Mouse (Mus musculus) neural tube, embryonic 11.5 days (tissue): ENCODE measurements around the gene Tbc1d15. TPM values are rescaled to one million over a fixed set of nuclear protein-coding genes. Genes with fewer than 3 reads are reported as not detected.
"Not testable (repeated sequence)": the region's sequence is repeated elsewhere in the genome, so short reads cannot be mapped to it uniquely, and the experiment has no call there.

Experiments used
- ATAC-seq: fragments of 200-750 bp; cut with Nextera tagmentation; 2 replicates; pipeline ENCODE4 v1.8.0; 2017; ENCODE audit warnings: moderate number of reproducible peaks, mild to moderate bottlenecking, moderate TSS enrichment, moderate library complexity; ENCODE audit not compliant: insufficient read depth, low FRiP score, low TSS enrichment
- DNase-seq: peaks from one replicate; pipeline ENCODE4 v3.0.0-alpha.2; 2015; ENCODE audit warnings: low spot score
- H3K27ac ChIP-seq: fragments of 300-500 bp; sonication (generic); 2 replicates; pipeline ENCODE4 v1.5.1; 2014; ENCODE audit warnings: low read depth, mild to moderate bottlenecking, low read length
- H3K27me3 ChIP-seq: fragments of 300-500 bp; sonication (generic); 2 replicates; pipeline ENCODE4 v1.6.1; 2014; ENCODE audit warnings: mild to moderate bottlenecking, low read length, mixed read lengths; ENCODE audit not compliant: control insufficient read depth, insufficient read depth
- H3K36me3 ChIP-seq: fragments of 300-500 bp; sonication (generic); 2 replicates; pipeline ENCODE4 v1.6.1; 2014; ENCODE audit warnings: mild to moderate bottlenecking, low read length, moderate library complexity, mixed read lengths; ENCODE audit not compliant: control insufficient read depth, insufficient read depth
- H3K4me1 ChIP-seq: fragments of 300-500 bp; sonication (generic); 2 replicates; pipeline ENCODE4 v1.6.1; 2014; ENCODE audit warnings: low read length, mixed read lengths; ENCODE audit not compliant: control insufficient read depth, insufficient read depth
- H3K4me2 ChIP-seq: fragments of 300-500 bp; sonication (generic); 2 replicates; pipeline ENCODE4 v1.6.1; 2014; ENCODE audit warnings: low read depth, mild to moderate bottlenecking, moderate library complexity
- H3K4me3 ChIP-seq: fragments of 300-500 bp; sonication (generic); 2 replicates; pipeline ENCODE4 v1.5.1; 2014; ENCODE audit warnings: low read depth, low read length
- H3K9ac ChIP-seq: fragments of 300-500 bp; sonication (generic); 2 replicates; pipeline ENCODE4 v1.6.1; 2014; ENCODE audit warnings: mild to moderate bottlenecking, low read length
- H3K9me3 ChIP-seq: fragments of 300-500 bp; sonication (generic); 2 replicates; pipeline ENCODE4 v1.6.1; 2016; ENCODE audit warnings: low read length; ENCODE audit not compliant: control insufficient read depth
- WGBS: fragments of 180-500 bp; shearing (Covaris S2); extraction: QIAGEN DNeasy Blood & Tissue Kit; methylation state at CpG from one replicate; pipeline ENCODE4 v1.1.7; 2014; 5-methylcytosine and 5-hydroxymethylcytosine counted together
- polyA plus RNA-seq: library from polyadenylated mRNA; unstranded; fragments of >200 nt; fragmentation: Nextera tagmentation; extraction: Ambion mirVana; gene quantifications from 2 replicates; pipeline ENCODE4 v1.2.1, GENCODE M21; 2014

The Tbc1d15 gene
- polyA plus RNA-seq, 1 experiment from 2014 or later: 56.0 TPM

- 6% methylated on average over 9 of the region's 9 CpGs for WGBS
- no peak within 1 kb of the TSS for H3K4me2 ChIP-seq
- no peaks in the 10 kb centered on the region for H3K36me3 ChIP-seq
- H3K9ac ChIP-seq: no peak within 1 kb of the TSS
- peak; percentile 70 for ATAC-seq
- no peaks in the 10 kb centered on the region for H3K9me3 ChIP-seq
- H3K27ac ChIP-seq: no peak within 1 kb of the TSS
- no peaks in the 10 kb centered on the region for H3K27me3 ChIP-seq
- no peaks in the 10 kb centered on the region for H3K4me1 ChIP-seq
- peak; percentile 83 for DNase-seq
- no peak within 1 kb of the TSS for H3K4me3 ChIP-seq
These were observed 66.6 kb downstream of the Tbc1d15 start, which contains the start of gene Tph2 for GRCm38 (mm10) chr10:115184697-115185096. Gene Tph2, minus strand, starts transcription at chr10:115185022.

GRCm38 (mm10) chr10:115181034-115181433 lies 70.2 kb downstream of the Tbc1d15 start:
- H3K9ac ChIP-seq: no peak overlapping the region
- no peak overlapping the region for H3K4me2 ChIP-seq
- H3K27me3 ChIP-seq: no peaks in the 10 kb centered on the region
- H3K9me3 ChIP-seq: no peaks in the 10 kb centered on the region
- DNase-seq: peak; percentile 25
- no peak overlapping the region for H3K27ac ChIP-seq
- no peaks in the 10 kb centered on the region for H3K36me3 ChIP-seq
- H3K4me3 ChIP-seq: no peak overlapping the region
- 0 out of 2 replicates have a peak, but pooled peaks have one; percentile 39 for ATAC-seq
- H3K4me1 ChIP-seq: no peaks in the 10 kb centered on the region
- WGBS: 59% methylated on average over 3 of the region's 3 CpGs

- not testable (repeated sequence) for H3K4me3 ChIP-seq, H3K9ac ChIP-seq, H3K9me3 ChIP-seq, H3K27ac ChIP-seq, H3K4me2 ChIP-seq, DNase-seq, ATAC-seq, H3K4me1 ChIP-seq, H3K36me3 ChIP-seq, H3K27me3 ChIP-seq
- WGBS: 71% methylated on average over 6 of the region's 6 CpGs
These were observed 73.2 kb downstream of the Tbc1d15 start for GRCm38 (mm10) chr10:115178019-115178418.

- Histone ChIP-seq H3K4me1 (no peaks in the 10 kb centered on the region), H3K4me3 (no peak overlapping the region), H3K4me2 (no peak overlapping the region), H3K9ac (no peak overlapping the region), H3K36me3 (no peaks in the 10 kb centered on the region), H3K27me3 (no peaks in the 10 kb centered on the region), H3K27ac (no peak overlapping the region), H3K9me3 (no peaks in the 10 kb centered on the region)
- ATAC-seq (no peak), DNase-seq (no peak)
- 53% methylated on average over 12 of the region's 12 CpGs for WGBS
These were observed 75.7 kb downstream of the Tbc1d15 start for GRCm38 (mm10) chr10:115175591-115175991.

- Histone ChIP-seq H3K36me3 (no peaks in the 10 kb centered on the region), H3K4me2 (no peak overlapping the region), H3K27ac (no peak overlapping the region), H3K4me1 (no peaks in the 10 kb centered on the region), H3K9me3 (no peaks in the 10 kb centered on the region), H3K27me3 (no peaks in the 10 kb centered on the region), H3K4me3 (no peak overlapping the region), H3K9ac (no peak overlapping the region)
- WGBS: 81% methylated on average over 10 of the region's 10 CpGs
- ATAC-seq (no peak), DNase-seq (no peak)
These were observed 77.9 kb downstream of the Tbc1d15 start for GRCm38 (mm10) chr10:115173336-115173735.

- no peaks in the 10 kb centered on the region for H3K27me3 ChIP-seq
- H3K4me1 ChIP-seq: no peaks in the 10 kb centered on the region
- no peaks in the 10 kb centered on the region for H3K36me3 ChIP-seq
- no peak overlapping the region for H3K27ac ChIP-seq
- no peak overlapping the region for H3K4me2 ChIP-seq
- ATAC-seq (no peak), DNase-seq (no peak)
- no peak overlapping the region for H3K9ac ChIP-seq
- whole genome bisulfite sequencing: 76% methylated on average over 8 of the region's 8 CpGs
- H3K9me3 ChIP-seq: no peaks in the 10 kb centered on the region
- H3K4me3 ChIP-seq: no peak overlapping the region
These were observed 79.9 kb downstream of the Tbc1d15 start for GRCm38 (mm10) chr10:115171351-115171818.

GRCm38 (mm10) chr10:115170496-115171350 lies 80.5 kb downstream of the Tbc1d15 start:
- H3K4me3 ChIP-seq: no peak overlapping the region
- no peak for DNase-seq
- no peak overlapping the region for H3K4me2 ChIP-seq
- 88% methylated on average over 7 of the region's 7 CpGs for WGBS
- H3K27me3 ChIP-seq: no peaks in the 10 kb centered on the region
- H3K9ac ChIP-seq: no peak overlapping the region
- H3K4me1 ChIP-seq: no peaks in the 10 kb centered on the region
- H3K36me3 ChIP-seq: no peaks in the 10 kb centered on the region
- H3K9me3 ChIP-seq: no peaks in the 10 kb centered on the region
- no peak overlapping the region for H3K27ac ChIP-seq
- ATAC-seq: no peak

- 14% methylated on average over 9 of the region's 9 CpGs for WGBS
- Histone ChIP-seq H3K36me3 (no peaks in the 10 kb centered on the region), H3K27me3 (no peaks in the 10 kb centered on the region), H3K27ac (no peak overlapping the region), H3K9me3 (no peaks in the 10 kb centered on the region), H3K4me2 (no peak overlapping the region), H3K9ac (no peak overlapping the region), H3K4me1 (no peaks in the 10 kb centered on the region), H3K4me3 (no peak overlapping the region)
- ATAC-seq: peak; percentile 15; the same call in 1 of the 2 replicates
- DNase-seq: peak; percentile 15
These were observed 81.9 kb downstream of the Tbc1d15 start for GRCm38 (mm10) chr10:115169410-115169809.

GRCm38 (mm10) chr10:115160289-115160688 lies 91.0 kb downstream of the Tbc1d15 start:
- no peaks in the 10 kb centered on the region for H3K9me3 ChIP-seq
- H3K4me2 ChIP-seq: no peak overlapping the region
- H3K4me3 ChIP-seq: no peak overlapping the region
- no peak for ATAC-seq
- H3K36me3 ChIP-seq: no peaks in the 10 kb centered on the region
- no peak overlapping the region for H3K9ac ChIP-seq
- no peaks in the 10 kb centered on the region for H3K4me1 ChIP-seq
- DNase-seq: no peak
- no peaks in the 10 kb centered on the region for H3K27me3 ChIP-seq
- no peak overlapping the region for H3K27ac ChIP-seq
- 71% methylated on average over 5 of the region's 5 CpGs for WGBS
